Mouse (Mus musculus) heart, postnatal 36 days (tissue): ENCODE measurements around the gene Tesk1. TPM values are rescaled to one million over a fixed set of nuclear protein-coding genes. Genes with fewer than 3 reads are reported as not detected.
A peak's percentile ranks its signal among the peaks of the same experiment; 100 is the strongest.
"Not testable (repeated sequence)": the region's sequence is repeated elsewhere in the genome, so short reads cannot be mapped to it uniquely, and the experiment has no call there.

Experiments used
- DNase-seq, 2 experiments: peaks; one replicate each; pipeline ENCODE4 v3.0.0; 2021 to 2022
- intact Hi-C: fragments of 180-260 bp; cut with DNase I; formaldehyde crosslinking; loops from one replicate; pipeline ENCODE4 v1.15.1; 2025
- total RNA-seq, 2 experiments: library from RNA; stranded (reverse); gene quantifications; 2 replicates each; pipeline ENCODE4 v1.2.3; 2021

The Tesk1 gene
- total RNA-seq, 2 experiments from 2014 or later, result 32.8 to 33.4 TPM

DNA sequence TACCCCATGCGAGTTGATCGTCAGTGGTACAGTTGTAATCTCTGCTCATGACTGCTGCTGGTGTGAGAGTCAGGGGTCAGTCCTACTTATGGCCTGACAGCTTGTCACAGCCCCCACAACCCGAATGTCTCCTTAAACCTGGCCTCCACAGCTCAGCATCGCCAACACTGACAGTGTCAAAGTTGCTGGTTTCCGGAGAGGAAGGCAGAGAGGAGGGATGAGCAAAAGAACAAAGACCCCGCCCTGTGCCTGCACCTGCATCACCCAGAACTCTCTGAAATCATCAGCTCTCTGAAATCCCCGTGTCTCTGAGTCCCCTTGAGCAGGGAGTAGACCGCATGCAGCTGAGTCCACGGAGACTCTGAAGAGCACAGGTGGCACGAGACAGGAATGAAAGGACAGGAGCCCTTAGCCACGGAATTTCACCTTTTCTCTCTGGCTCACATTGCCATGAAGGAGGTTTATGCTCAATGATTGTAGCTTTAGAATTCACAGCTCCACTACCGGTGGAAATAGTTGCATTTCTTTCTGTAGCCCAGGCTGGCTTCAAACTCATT, 41.9 kb downstream of the Tesk1 start, which contains the start of gene Sit1:
Sit1 (minus strand) TSS at position 200 of the 557 bp plus-strand sequence.
- DNase-seq, result no peak
- intact Hi-C loops, result no loop called here

GRCm38 (mm10) chr4:43485666-43486065, 43.9 kb downstream of the Tesk1 start:
- not testable (repeated sequence) for DNase-seq
- intact Hi-C loops, result loop anchor here (5.0 kb wide), 1 partner anchor 103 kb away; the partner anchor contains the start of gene Rusc2

DNA sequence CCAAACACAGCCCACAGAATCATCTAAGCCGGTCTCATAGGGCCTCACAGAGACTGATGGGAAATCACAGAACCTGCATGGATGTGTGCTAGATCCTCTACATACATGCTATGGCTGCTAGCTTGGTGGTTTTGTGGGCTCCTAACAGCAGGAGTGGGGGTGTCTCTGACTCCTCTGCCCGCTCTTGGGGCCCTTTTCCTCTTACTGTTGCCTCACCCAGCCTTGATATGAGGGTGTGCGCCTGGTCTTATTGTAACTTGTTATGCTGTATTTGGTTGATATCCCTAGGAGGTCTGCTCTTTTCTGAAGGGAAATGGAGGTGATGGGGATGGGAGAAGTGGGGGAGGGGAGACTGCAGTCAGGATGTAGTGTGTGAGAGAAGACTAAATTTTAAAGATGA, 47.9 kb downstream of the Tesk1 start:
- intact Hi-C loops, result loop anchor here (1.0 to 5.0 kb wide), 2 partner anchors 68 to 107 kb away; partner anchors contain the start of gene Rusc2
- DNase-seq, result no peak

DNA sequence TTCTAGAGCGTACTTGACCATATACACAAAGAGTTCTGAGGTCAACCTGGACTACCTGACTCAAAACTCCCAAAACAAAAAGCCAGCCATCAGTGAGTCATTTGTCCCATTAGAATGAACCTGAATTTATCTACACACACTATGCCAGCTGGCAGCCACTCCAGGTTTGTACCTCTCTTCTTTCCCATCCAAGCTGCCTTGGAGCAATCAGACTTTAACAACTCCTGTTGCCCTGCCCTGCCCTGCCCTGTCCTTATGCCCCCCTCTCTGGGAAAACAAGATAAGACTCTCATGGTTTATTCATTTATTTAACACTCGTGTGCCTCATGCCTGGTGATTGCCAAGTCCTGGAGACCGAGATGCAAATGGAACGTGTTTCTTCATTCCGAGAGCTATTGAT, 49.1 kb downstream of the Tesk1 start:
- DNase-seq, result peak in 1 of 2 experiments; percentile 22

GRCm38 (mm10) chr4:43492101-43492820, 50.5 kb downstream of the Tesk1 start:
- no peak for DNase-seq
- intact Hi-C loops, result loop anchor here (2.0 kb wide), 1 partner anchor 69 kb away; no protein-coding TSS in a partner anchor

More for the DNA sequence above, 49.1 kb downstream of the Tesk1 start:
- intact Hi-C loops, result no loop called here

GRCm38 (mm10) chr4:43492821-43493185, 51.1 kb downstream of the Tesk1 start, which contains the start of gene Ccdc107:
Gene Ccdc107, plus strand, starts transcription at chr4:43492900.
- DNase-seq, result peak; percentile 84 to 87
- intact Hi-C loops, result loop anchor here (2.0 kb wide), 1 partner anchor 68 kb away; no protein-coding TSS in a partner anchor

DNA sequence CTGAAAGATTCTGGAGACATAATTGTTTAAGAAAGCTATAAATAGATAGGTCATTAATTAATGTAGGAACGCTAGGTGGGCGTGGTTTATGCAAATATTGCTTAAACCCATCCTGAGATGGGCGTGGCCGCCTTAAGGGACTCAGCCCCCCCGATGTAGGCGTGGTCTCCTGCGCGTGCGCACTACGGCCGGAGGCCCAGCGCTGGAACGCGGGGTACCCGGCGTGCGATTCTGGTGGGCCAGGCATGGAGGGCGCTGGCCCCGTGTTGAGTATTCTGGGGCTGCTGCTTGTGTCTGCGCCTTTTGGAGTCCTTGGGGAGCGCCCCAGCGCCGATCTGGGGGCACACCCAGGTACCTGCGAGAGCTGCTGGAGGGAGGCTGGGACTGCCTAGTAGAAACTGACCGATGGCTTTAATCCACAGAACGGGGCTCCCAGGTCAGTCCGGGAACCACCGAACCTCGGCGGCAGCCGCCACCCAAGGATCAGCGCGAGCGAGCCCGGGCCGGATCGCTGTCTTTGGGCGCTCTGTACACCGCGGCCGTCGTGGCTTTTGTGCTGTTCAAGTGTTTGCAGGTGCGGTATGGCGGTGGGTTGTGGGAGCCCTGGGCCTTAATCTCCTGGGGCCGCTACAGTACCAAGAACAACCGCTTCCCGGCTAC, 51.6 kb downstream of the Tesk1 start:
- peak; percentile 97 to 99 for DNase-seq
- intact Hi-C loops, result loop anchor here (2.0 kb wide), 1 partner anchor 67 kb away; no protein-coding TSS in a partner anchor

GRCm38 (mm10) chr4:43493846-43494240, 52.1 kb downstream of the Tesk1 start:
- intact Hi-C loops, result loop anchor here (2.0 kb wide), 1 partner anchor 67 kb away; no protein-coding TSS in a partner anchor
- no peak for DNase-seq

DNA sequence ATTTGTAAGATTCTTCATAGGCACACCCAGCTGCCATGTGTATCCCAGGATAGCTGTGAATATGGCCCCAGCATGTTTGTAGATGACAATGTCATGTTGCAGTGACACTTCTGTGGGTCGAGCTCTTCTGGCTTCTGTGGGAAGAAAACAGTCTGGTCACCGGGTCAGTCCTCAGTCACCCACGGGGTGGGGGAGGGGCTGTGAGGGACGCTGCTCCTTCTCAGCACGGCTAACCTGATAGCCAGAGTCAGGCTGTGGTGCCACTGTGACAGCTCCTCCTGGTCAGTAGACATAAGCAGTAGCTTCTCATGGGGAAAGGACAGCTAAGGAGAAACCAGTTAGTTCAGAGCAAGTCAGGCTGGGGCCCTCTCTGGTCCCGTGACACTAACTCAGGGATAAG, 54.8 kb downstream of the Tesk1 start:
- no peak for DNase-seq
- intact Hi-C loops, result no loop called here

GRCm38 (mm10) chr4:43497405-43497804, 55.7 kb downstream of the Tesk1 start:
- intact Hi-C loops, result no loop called here
- DNase-seq, result no peak

Other genes with a start within 250 kb of the Tesk1 start
- gene Atp8b5, start 174.8 kb upstream of the Tesk1 start, total RNA-seq, result under 1 TPM in 1 of 2 experiments, not detected in 1; 0.05 TPM
- 10 to 100 TPM; 45.5 to 46.0 TPM for gene Rusc2, start 60.0 kb upstream of the Tesk1 start, total RNA-seq
- not detected for gene Fam166b, start 12.8 kb upstream of the Tesk1 start, total RNA-seq
- gene Cd72, start 12.7 kb downstream of the Tesk1 start, total RNA-seq, result 1 to 10 TPM in 1 of 2 experiments, under 1 TPM in 1; 0.89 to 1.6 TPM
- not detected for gene Sit1, start 41.8 kb downstream of the Tesk1 start, total RNA-seq
- 10 to 100 TPM; 25.3 to 29.8 TPM for gene Ccdc107, start 51.0 kb downstream of the Tesk1 start, total RNA-seq
- under 1 TPM; 0.39 to 0.62 TPM for gene Arhgef39, start 57.8 kb downstream of the Tesk1 start, total RNA-seq
- under 1 TPM in 1 of 2 experiments, not detected in 1; 0.22 TPM for gene Car9, start 65.0 kb downstream of the Tesk1 start, total RNA-seq
- gene Tpm2, start 81.8 kb downstream of the Tesk1 start, total RNA-seq, result 10 to 100 TPM; 29.1 to 29.2 TPM
- gene Creb3, start 120.4 kb downstream of the Tesk1 start, total RNA-seq, result 10 to 100 TPM; 40.4 to 47.6 TPM
- gene Tln1, start 120.8 kb downstream of the Tesk1 start, total RNA-seq, result 100 to 1,000 TPM; 106 to 118 TPM
- 10 to 100 TPM; 30.7 to 36.1 TPM for gene Rgp1, start 136.8 kb downstream of the Tesk1 start, total RNA-seq
- 10 to 100 TPM; 14.7 to 15.8 TPM for gene Gba2, start 136.9 kb downstream of the Tesk1 start, total RNA-seq
- under 1 TPM; 0.42 to 0.87 TPM for gene Msmp, start 142.6 kb downstream of the Tesk1 start, total RNA-seq
- 10 to 100 TPM; 44.2 to 46.5 TPM for gene Npr2, start 190.0 kb downstream of the Tesk1 start, total RNA-seq
- not detected for gene Spag8, start 211.7 kb downstream of the Tesk1 start, total RNA-seq
- gene Hint2, start 214.5 kb downstream of the Tesk1 start, total RNA-seq, result 100 to 1,000 TPM; 131 to 152 TPM
- gene Tmem8b, start 227.0 kb downstream of the Tesk1 start, total RNA-seq, result 10 to 100 TPM; 17.8 to 20.3 TPM
- under 1 TPM; 0.24 to 0.31 TPM for gene Fam221b, start 227.2 kb downstream of the Tesk1 start, total RNA-seq